ENCODE assay signal across 25 mouse cellular contexts in the genomic region with DNA sequence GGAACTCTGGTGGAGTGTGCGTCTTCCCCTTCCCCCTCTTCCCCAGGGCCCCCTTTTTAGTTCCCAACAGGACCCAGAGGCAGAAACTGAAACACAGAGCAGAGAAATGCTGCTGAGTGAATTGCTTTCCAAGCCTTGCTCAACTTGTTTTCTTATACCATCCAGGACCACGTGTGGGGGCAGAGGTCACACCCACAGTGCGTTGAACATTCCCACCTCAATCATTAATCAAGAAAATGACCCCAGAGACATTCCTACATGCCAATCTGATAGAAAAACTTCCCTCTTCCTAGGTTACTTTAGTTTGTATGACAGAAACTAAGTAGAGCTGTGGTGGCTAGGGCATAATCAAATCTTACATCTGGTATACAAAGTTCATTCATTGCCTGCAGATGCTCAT.
"Had no signal": no experiment of that assay in that cellular context is flagged by ENCODE, and none has a peak within 500 bp of the region (broad histone marks: within the 10 kb centered on the region; RNA-seq: fewer than 3 reads in every experiment).

No protein-coding gene starts in this region.

- H3K27me3 ChIP-seq: heart, embryonic 12.5 days; hindbrain, embryonic 12.5 days; intestine, embryonic 15.5 days; limb, embryonic 12.5 days; liver, embryonic 13.5 days; liver, embryonic 15.5 days had no signal

- H3K9ac ChIP-seq: heart, embryonic 12.5 days; hindbrain, embryonic 12.5 days; hindbrain, embryonic 14.5 days; intestine, embryonic 15.5 days; limb, embryonic 12.5 days; liver, embryonic 13.5 days; liver, embryonic 15.5 days had no signal

- ATAC-seq: hindbrain, embryonic 16.5 days; inflammation-experienced regulatory T-cells, adult 6 months; intestine, embryonic 15.5 days; intestine, postnatal 0 days had no signal

- H3K27ac ChIP-seq: gastrocnemius, adult 2 months; heart, embryonic 10.5 days; hindbrain, embryonic 10.5 days; hindbrain, embryonic 12.5 days; hindbrain, embryonic 14.5 days; intestine, embryonic 15.5 days; left cerebral cortex, adult 2 months; limb, embryonic 10.5 days; limb, embryonic 12.5 days; liver, embryonic 13.5 days; liver, embryonic 15.5 days had no signal

- H3K4me1 ChIP-seq: heart, embryonic 10.5 days; heart, embryonic 12.5 days; hindbrain, embryonic 10.5 days; hindbrain, embryonic 12.5 days; intestine, embryonic 15.5 days; limb, embryonic 12.5 days; liver, embryonic 13.5 days; liver, embryonic 15.5 days had no signal

- H3K4me2 ChIP-seq: heart, embryonic 12.5 days; hindbrain, embryonic 12.5 days; hindbrain, embryonic 14.5 days; intestine, embryonic 15.5 days; limb, embryonic 12.5 days; liver, embryonic 11.5 days; liver, embryonic 13.5 days; liver, embryonic 15.5 days had no signal

- H3K4me3 ChIP-seq: gastrocnemius, adult 2 months; heart, embryonic 10.5 days; heart, embryonic 12.5 days; hindbrain, embryonic 10.5 days; hindbrain, embryonic 12.5 days; intestine, embryonic 15.5 days; left cerebral cortex, adult 2 months; limb, embryonic 10.5 days; limb, embryonic 12.5 days; liver, embryonic 13.5 days; liver, embryonic 15.5 days had no signal

- H3K36me3 ChIP-seq: heart, embryonic 10.5 days; heart, embryonic 12.5 days; hindbrain, embryonic 10.5 days; hindbrain, embryonic 12.5 days; intestine, embryonic 15.5 days; limb, embryonic 10.5 days; limb, embryonic 12.5 days; liver, embryonic 13.5 days; liver, embryonic 15.5 days had no signal

- H3K9me3 ChIP-seq: heart, embryonic 10.5 days; hindbrain, embryonic 12.5 days; intestine, embryonic 15.5 days; limb, embryonic 10.5 days; limb, embryonic 12.5 days; liver, embryonic 13.5 days; liver, embryonic 15.5 days had no signal

- DNase-seq: gastrocnemius, adult 2 months; gastrocnemius, postnatal 10 days; gastrocnemius, postnatal 25 days; heart, adult 18-20 months; heart, postnatal 10 days; heart, postnatal 4 days; kidney, adult 18-20 months; kidney, adult 8-10 months; kidney, postnatal 25 days; liver; liver, embryonic 13.5 days had no signal
